In the genomic region with DNA sequence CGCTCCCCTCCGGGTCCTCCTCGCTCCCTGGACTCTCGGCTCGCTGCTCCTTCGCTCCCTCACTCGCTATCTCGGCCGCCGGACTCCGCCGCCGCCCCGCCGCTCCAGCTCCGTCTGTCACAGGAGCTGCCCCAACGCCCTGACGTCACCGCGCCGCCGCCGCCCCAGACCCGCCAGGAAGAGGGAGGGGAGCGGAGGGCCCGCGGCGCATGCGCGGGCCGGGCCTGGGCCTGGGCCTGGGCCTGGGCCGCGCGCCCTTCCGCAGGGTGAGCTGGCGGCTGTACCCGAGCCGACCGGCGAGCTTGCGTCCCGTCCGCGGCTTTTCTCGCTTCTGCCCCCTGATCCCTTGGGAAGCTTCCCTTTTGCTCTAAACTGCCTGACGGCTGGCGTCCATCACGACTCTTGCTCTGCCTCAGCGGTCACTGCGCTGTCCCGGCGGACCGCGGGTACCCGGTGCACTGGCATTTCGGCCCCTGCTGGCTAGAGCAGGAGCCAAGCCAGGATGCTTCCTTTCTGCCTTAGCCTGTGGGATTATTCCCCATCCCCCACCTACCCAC, we compare ENCODE assay signal across 8 mouse cellular contexts. TPM values are rescaled to one million over a fixed set of nuclear protein-coding genes. Genes with fewer than 3 reads are reported as not detected.
DNase-seq lines count a peak whose midpoint lies in the region; ATAC-seq lines count a peak whose summit lies in the region.

Gene Pafah1b1, minus strand, starts transcription at position 436 of the 557 bp plus-strand sequence.

- H3K36me3 ChIP-seq in hindbrain, embryonic 13.5 days: no peaks in the 10 kb centered on the region

- H3K9me3 ChIP-seq in hindbrain, embryonic 13.5 days: no peaks in the 10 kb centered on the region

- H3K27me3 ChIP-seq in hindbrain, embryonic 13.5 days: no peaks in the 10 kb centered on the region

- ATAC-seq in hindbrain, embryonic 13.5 days (ENCODE audit: low FRiP score): peak; percentile 97

- WGBS in hindbrain, embryonic 13.5 days: under 1% methylated on average over 45 of the region's 56 CpGs

- peak within 1 kb of the TSS; percentile 88 for H3K4me2 ChIP-seq in hindbrain, embryonic 13.5 days

- DNase-seq in NIH3T3 (ENCODE audit: low read depth): peak; percentile 97
- DNase-seq in cerebellum, postnatal 10 days: peak; percentile 99
- DNase-seq in frontal cortex, postnatal 14 days (ENCODE audit: low spot score in 2 of 2): peak; percentile 88 to 90
- peak; percentile 88 to 95 for DNase-seq in layer of hippocampus, postnatal 25 days (ENCODE audit: extremely low spot score in 1 of 2, low spot score in 1 of 2)
- DNase-seq in lung, postnatal 25 days (ENCODE audit: low spot score): peak; percentile 96
- peak; percentile 95 for DNase-seq in retina, embryonic 14.5 days (ENCODE audit: low spot score)
- DNase-seq in thymus, postnatal 4 days: peak; percentile 98

- peaks cover 30% of the 10 kb centered on the region for H3K4me1 ChIP-seq in hindbrain, embryonic 13.5 days (replicated peaks)

- H3K27ac ChIP-seq in hindbrain, embryonic 13.5 days: peak within 1 kb of the TSS; percentile 100

- peak within 1 kb of the TSS; percentile 100 for H3K9ac ChIP-seq in hindbrain, embryonic 13.5 days

- peak within 1 kb of the TSS; percentile 98 for H3K4me3 ChIP-seq in hindbrain, embryonic 13.5 days

RNA-seq across cellular contexts. Expression of gene Pafah1b1, which starts in this region (rescaled TPM):
- 62.2 and 75.3 TPM in 2 replicates for polyA plus RNA-seq in hindbrain, embryonic 13.5 days (2015; fragmentation: Nextera tagmentation; extraction: Ambion mirVana)
- total RNA-seq in layer of hippocampus, postnatal 25 days (2021): 100 to 1,000 TPM; 358 to 403 TPM

Comparison
In these comparisons a context has a peak if more than half of its experiments do, and no peak if none do; other contexts are left out.
1. Peak in every context shown above with its lines: DNase-seq, ATAC-seq, H3K4me3 ChIP-seq and H3K27ac ChIP-seq.